ENCODE assay signal across 11 mouse cellular contexts in genomic region chr19:37025839-37026319, GRCm38 (mm10).
DNase-seq lines count a peak whose midpoint lies in the region; ATAC-seq lines count a peak whose summit lies in the region.
"Had no signal": no experiment of that assay in that cellular context is flagged by ENCODE, and none has a peak within 500 bp of the region (broad histone marks: within the 10 kb centered on the region; RNA-seq: fewer than 3 reads in every experiment).

No protein-coding gene starts in this region.

- 81% methylated on average over 13 of the region's 13 CpGs for WGBS in hindbrain, embryonic 13.5 days
- 76% methylated on average over 13 of the region's 13 CpGs for WGBS in hindbrain, embryonic 12.5 days
- 69% methylated on average over 13 of the region's 13 CpGs for WGBS in heart, embryonic 11.5 days (ENCODE audit: insufficient replicate concordance)

- 0 out of 2 replicates have a peak, but pooled peaks have one; percentile 27 for ATAC-seq in hindbrain, embryonic 13.5 days (ENCODE audit: low FRiP score)
- ATAC-seq in hindbrain, embryonic 12.5 days (ENCODE audit: low FRiP score) = no peak
- no peak for ATAC-seq in heart, embryonic 11.5 days (replicated peaks; ENCODE audit: insufficient number of reproducible peaks, low FRiP score, low TSS enrichment)

- H3K27me3 ChIP-seq in hindbrain, embryonic 13.5 days = no peaks in the 10 kb centered on the region
- H3K27me3 ChIP-seq in hindbrain, embryonic 12.5 days = no peaks in the 10 kb centered on the region
- H3K27me3 ChIP-seq in heart, embryonic 11.5 days (ENCODE audit: control insufficient read depth, insufficient read depth, low read length) = no peaks in the 10 kb centered on the region
- H3K27me3 ChIP-seq: embryonic facial prominence, embryonic 12.5 days had no signal

- no peak overlapping the region for H3K27ac ChIP-seq in hindbrain, embryonic 13.5 days
- no peak overlapping the region for H3K27ac ChIP-seq in hindbrain, embryonic 12.5 days
- 0 out of 2 replicates have a peak overlapping the region, but pooled peaks have one; percentile 35 for H3K27ac ChIP-seq in heart, embryonic 11.5 days (ENCODE audit: low read depth, low read length)
- H3K27ac ChIP-seq: embryonic facial prominence, embryonic 12.5 days; macrophage had no signal

- DNase-seq in NIH3T3 (ENCODE audit: low read depth) (peak; percentile 30), adipocyte (ENCODE audit: low spot score) (peak; percentile 11)
- DNase-seq in kidney, postnatal 14 days = no peak
- DNase-seq in right cerebral cortex, postnatal 36 days (ENCODE audit: low spot score in 2 of 2) = no peak
- DNase-seq: kidney, postnatal 10 days; thymus, postnatal 36 days had no signal

- H3K9ac ChIP-seq in hindbrain, embryonic 13.5 days = no peak overlapping the region
- no peak overlapping the region for H3K9ac ChIP-seq in hindbrain, embryonic 12.5 days
- no peak overlapping the region for H3K9ac ChIP-seq in heart, embryonic 11.5 days (ENCODE audit: low read depth, low read length)
- H3K9ac ChIP-seq: embryonic facial prominence, embryonic 12.5 days had no signal

- no peaks in the 10 kb centered on the region; the same call in 1 of the 2 replicates for H3K4me1 ChIP-seq in hindbrain, embryonic 13.5 days (replicated peaks)
- H3K4me1 ChIP-seq in hindbrain, embryonic 12.5 days = peaks cover 7% of the 10 kb centered on the region
- 0 out of 2 replicates have a peak, but pooled peaks cover 3% of the 10 kb centered on the region for H3K4me1 ChIP-seq in heart, embryonic 11.5 days (ENCODE audit: control insufficient read depth, insufficient read depth, low read length)
- H3K4me1 ChIP-seq: embryonic facial prominence, embryonic 12.5 days had no signal

- peaks cover 14% of the 10 kb centered on the region for H3K36me3 ChIP-seq in hindbrain, embryonic 13.5 days
- no peaks in the 10 kb centered on the region for H3K36me3 ChIP-seq in hindbrain, embryonic 12.5 days
- H3K36me3 ChIP-seq in heart, embryonic 11.5 days (ENCODE audit: control insufficient read depth, insufficient read depth, low read length) = no peaks in the 10 kb centered on the region
- H3K36me3 ChIP-seq: embryonic facial prominence, embryonic 12.5 days had no signal

- no peak overlapping the region for H3K4me3 ChIP-seq in hindbrain, embryonic 13.5 days
- no peak overlapping the region for H3K4me3 ChIP-seq in hindbrain, embryonic 12.5 days
- no peak overlapping the region for H3K4me3 ChIP-seq in heart, embryonic 11.5 days (ENCODE audit: low read depth, low read length)
- H3K4me3 ChIP-seq: embryonic facial prominence, embryonic 12.5 days had no signal

- H3K9me3 ChIP-seq in hindbrain, embryonic 13.5 days = no peaks in the 10 kb centered on the region
- H3K9me3 ChIP-seq in hindbrain, embryonic 12.5 days (replicated peaks) = no peaks in the 10 kb centered on the region
- H3K9me3 ChIP-seq in heart, embryonic 11.5 days (replicated peaks; ENCODE audit: control insufficient read depth, low read length) = no peaks in the 10 kb centered on the region
- H3K9me3 ChIP-seq: embryonic facial prominence, embryonic 12.5 days had no signal

- H3K4me2 ChIP-seq in hindbrain, embryonic 13.5 days = no peak overlapping the region
- no peak overlapping the region for H3K4me2 ChIP-seq in hindbrain, embryonic 12.5 days (replicated peaks)
- no peak overlapping the region for H3K4me2 ChIP-seq in heart, embryonic 11.5 days
- H3K4me2 ChIP-seq: embryonic facial prominence, embryonic 12.5 days had no signal

Comparison
In these comparisons a context has a peak if more than half of its experiments do, and no peak if none do; other contexts are left out.
1. DNase-seq: peak in NIH3T3 (single experiment) and adipocyte (single experiment); none in kidney, postnatal 14 days (single experiment) and right cerebral cortex, postnatal 36 days (0 of 2).